In genomic region chr15:6388146-6388545, GRCm38 (mm10) we compare ENCODE assay signal across 10 mouse cellular contexts. TPM values are rescaled to one million over a fixed set of nuclear protein-coding genes. Genes with fewer than 3 reads are reported as not detected.
DNase-seq lines count a peak whose midpoint lies in the region; ATAC-seq and TF ChIP-seq lines count a peak whose summit lies in the region.
"Had no signal": no experiment of that assay in that cellular context is flagged by ENCODE, and none has a peak within 500 bp of the region (broad histone marks: within the 10 kb centered on the region; RNA-seq: fewer than 3 reads in every experiment).

No protein-coding gene starts in this region.

- ATAC-seq in kidney, embryonic 16.5 days (ENCODE audit: low FRiP score, low TSS enrichment): no peak
- no peak for ATAC-seq in embryonic facial prominence, embryonic 15.5 days (ENCODE audit: insufficient number of reproducible peaks, low FRiP score, low TSS enrichment, low read depth)
- ATAC-seq in intestine, embryonic 16.5 days: no peak
- no peak for ATAC-seq in midbrain, postnatal 0 days (ENCODE audit: low FRiP score)
- ATAC-seq in granulocyte monocyte progenitor cell, adult 5-6 weeks (replicated peaks; ENCODE audit: poor library complexity, severe bottlenecking): no peak

- H3K4me2 ChIP-seq in kidney, embryonic 16.5 days (replicated peaks; ENCODE audit: low read depth, low read length): peak overlapping the region; percentile 82
- peak overlapping the region; percentile 79 for H3K4me2 ChIP-seq in embryonic facial prominence, embryonic 15.5 days (replicated peaks)
- peak overlapping the region; percentile 78 for H3K4me2 ChIP-seq in intestine, embryonic 16.5 days (ENCODE audit: low read depth, low read length)
- peak overlapping the region; percentile 83 for H3K4me2 ChIP-seq in midbrain, postnatal 0 days (ENCODE audit: low read depth, low read length, poor library complexity, severe bottlenecking)

- H3K4me3 ChIP-seq in kidney, embryonic 16.5 days (ENCODE audit: low read length): peak overlapping the region; percentile 56
- peak overlapping the region; percentile 55 for H3K4me3 ChIP-seq in embryonic facial prominence, embryonic 15.5 days (replicated peaks)
- peak overlapping the region; percentile 55 for H3K4me3 ChIP-seq in intestine, embryonic 16.5 days (ENCODE audit: low read length)
- H3K4me3 ChIP-seq in midbrain, postnatal 0 days (ENCODE audit: low read depth, low read length): peak overlapping the region; percentile 55; the same call in 1 of the 2 replicates

- 51% methylated on average over 3 of the region's 3 CpGs for WGBS in kidney, embryonic 16.5 days
- WGBS in embryonic facial prominence, embryonic 15.5 days: 46% methylated on average over 3 of the region's 3 CpGs
- 47% methylated on average over 3 of the region's 3 CpGs for WGBS in intestine, embryonic 16.5 days
- WGBS in midbrain, postnatal 0 days: 72% methylated on average over 3 of the region's 3 CpGs

- H3K27ac ChIP-seq in kidney, embryonic 16.5 days (ENCODE audit: low read length): no peak overlapping the region; the same call in 1 of the 2 replicates
- peak overlapping the region; percentile 80 for H3K27ac ChIP-seq in embryonic facial prominence, embryonic 15.5 days (replicated peaks)
- no peak overlapping the region for H3K27ac ChIP-seq in intestine, embryonic 16.5 days (ENCODE audit: low read length)
- no peak overlapping the region for H3K27ac ChIP-seq in midbrain, postnatal 0 days (ENCODE audit: low read depth, low read length)

- H3K9ac ChIP-seq in kidney, embryonic 16.5 days (replicated peaks; ENCODE audit: low read length): peak overlapping the region; percentile 66
- H3K9ac ChIP-seq in embryonic facial prominence, embryonic 15.5 days: 0 out of 2 replicates have a peak overlapping the region, but pooled peaks have one; percentile 4
- peak overlapping the region; percentile 68 for H3K9ac ChIP-seq in intestine, embryonic 16.5 days (ENCODE audit: low read depth, low read length)
- H3K9ac ChIP-seq in midbrain, postnatal 0 days (replicated peaks; ENCODE audit: low read length, poor library complexity, severe bottlenecking): no peak overlapping the region

- H3K27me3 ChIP-seq in kidney, embryonic 16.5 days (ENCODE audit: insufficient read depth, low read length): no peaks in the 10 kb centered on the region
- H3K27me3 ChIP-seq in embryonic facial prominence, embryonic 15.5 days: no peaks in the 10 kb centered on the region
- H3K27me3 ChIP-seq in intestine, embryonic 16.5 days (replicated peaks; ENCODE audit: control insufficient read depth, insufficient read depth, low read length): no peaks in the 10 kb centered on the region
- H3K27me3 ChIP-seq in midbrain, postnatal 0 days (ENCODE audit: insufficient read depth, low read length): no peaks in the 10 kb centered on the region

- H3K9me3 ChIP-seq in kidney, embryonic 16.5 days (ENCODE audit: low read length): no peaks in the 10 kb centered on the region
- no peaks in the 10 kb centered on the region for H3K9me3 ChIP-seq in embryonic facial prominence, embryonic 15.5 days (replicated peaks)
- no peaks in the 10 kb centered on the region for H3K9me3 ChIP-seq in intestine, embryonic 16.5 days (ENCODE audit: control insufficient read depth, low read length)
- H3K9me3 ChIP-seq in midbrain, postnatal 0 days (ENCODE audit: low read length): no peaks in the 10 kb centered on the region

- H3K4me1 ChIP-seq in kidney, embryonic 16.5 days (ENCODE audit: insufficient read depth, low read length): peaks cover 27% of the 10 kb centered on the region
- peaks cover 30% of the 10 kb centered on the region for H3K4me1 ChIP-seq in embryonic facial prominence, embryonic 15.5 days
- peaks cover 9% of the 10 kb centered on the region for H3K4me1 ChIP-seq in intestine, embryonic 16.5 days (ENCODE audit: control insufficient read depth, insufficient read depth, low read length)
- 0 out of 2 replicates have a peak, but pooled peaks cover 2% of the 10 kb centered on the region for H3K4me1 ChIP-seq in midbrain, postnatal 0 days (ENCODE audit: insufficient read depth, low read length)

- no peaks in the 10 kb centered on the region for H3K36me3 ChIP-seq in kidney, embryonic 16.5 days (ENCODE audit: insufficient read depth, low read length)
- 0 out of 2 replicates have a peak, but pooled peaks cover 6% of the 10 kb centered on the region for H3K36me3 ChIP-seq in embryonic facial prominence, embryonic 15.5 days
- H3K36me3 ChIP-seq in intestine, embryonic 16.5 days (ENCODE audit: control insufficient read depth, insufficient read depth, low read length): no peaks in the 10 kb centered on the region
- H3K36me3 ChIP-seq in midbrain, postnatal 0 days (ENCODE audit: insufficient read depth, low read length): no peaks in the 10 kb centered on the region

- DNase-seq in kidney, adult 9 months: no peak
- DNase-seq in midbrain, postnatal 0 days (ENCODE audit: low spot score): no peak
- no peak for DNase-seq in layer of hippocampus, adult 8-10 months (ENCODE audit: low spot score in 2 of 2)
- DNase-seq in thymus, postnatal 25 days: no peak
- DNase-seq: cerebellum, adult 11-12 months had no signal

- no peak for TF ChIP-seq CTCF in midbrain, postnatal 0 days (IDR thresholded peaks at IDR 0.05)

RNA-seq across cellular contexts. Expression of gene C9, which starts 57.0 kb away (rescaled TPM):
- polyA plus RNA-seq in kidney, embryonic 16.5 days (2015; fragmentation: Nextera tagmentation; extraction: Ambion mirVana): not detected in 2 replicates
- polyA plus RNA-seq in embryonic facial prominence, embryonic 15.5 days (2015; fragmentation: Nextera tagmentation; extraction: Ambion mirVana): not detected in 2 replicates
- polyA plus RNA-seq in intestine, embryonic 16.5 days (2015; fragmentation: Nextera tagmentation; extraction: Ambion mirVana): 4.2 and 5.1 TPM in 2 replicates
- total RNA-seq in midbrain, postnatal 0 days (2014; rRNA removed): not detected in 2 replicates
- not detected in 2 replicates for polyA plus RNA-seq in midbrain, postnatal 0 days (2015; fragmentation: Nextera tagmentation; extraction: Ambion mirVana)
- total RNA-seq in layer of hippocampus, adult 8-10 months (2022): not detected
- not detected in 2 replicates for total RNA-seq in granulocyte monocyte progenitor cell, adult 5-6 weeks (2014; fragmentation: Nextera tagmentation)
- not detected in 2 replicates for total RNA-seq in granulocyte monocyte progenitor cell, adult 5-6 weeks (2017)
- total RNA-seq: hematopoietic stem cell, adult 5-6 weeks had no signal
